Mouse (Mus musculus) ES-E14 (cell line): Measurements from ENCODE around the gene Sec61b.

Experiments used
- MAFK ChIP-seq: IDR thresholded peaks from 2 replicates; pipeline ENCODE4 v1.6.1; 2014; ENCODE audit warnings: mild to moderate bottlenecking, low read depth, low read length, inconsistent platforms; ENCODE audit not compliant: insufficient read depth
- ZC3H11A ChIP-seq: IDR thresholded peaks from 2 replicates; pipeline ENCODE4 v1.6.1; 2012; ENCODE audit warnings: low read depth, mild to moderate bottlenecking, inconsistent platforms, low read length, borderline replicate concordance

DNA sequence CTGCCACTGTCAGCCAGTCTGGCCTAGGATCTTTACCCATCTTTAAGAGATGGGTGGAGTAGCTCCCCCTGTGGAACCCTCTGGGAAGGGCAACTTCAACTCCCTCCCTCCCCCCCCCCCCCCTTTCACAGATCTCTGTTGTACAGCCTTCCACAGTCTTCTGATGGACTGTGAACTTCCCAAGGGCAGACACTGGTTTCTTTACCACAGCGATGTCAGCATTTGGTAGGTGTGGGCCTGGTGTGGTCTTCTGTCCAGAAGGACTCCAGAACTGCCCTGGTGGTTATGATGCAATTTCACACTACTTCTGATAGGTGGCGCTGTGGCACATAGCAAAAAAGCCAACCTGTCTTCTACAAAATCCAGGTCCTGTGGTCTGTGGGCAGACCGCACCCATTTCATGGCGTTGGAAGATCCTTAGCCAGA, 28.1 kb downstream of the Sec61b start:
- no peak for TF ChIP-seq MAFK
- no peak for TF ChIP-seq ZC3H11A
